Mouse (Mus musculus) adrenal gland, postnatal 10 days (tissue): Measurements from ENCODE around the gene Ccdc152. TPM values are rescaled to one million over a fixed set of nuclear protein-coding genes. Genes with fewer than 3 reads are reported as not detected.

Experiments
- DNase-seq: peaks from one replicate; pipeline ENCODE4 v3.0.0; 2021; ENCODE audit warnings: mixed read lengths
- long read RNA-seq, 2 experiments: library from polyadenylated mRNA; stranded (forward); transcript quantifications; one replicate each; pipeline ENCODE4 v2.0.0; 2021
- total RNA-seq, 2 experiments: library from RNA; stranded (reverse); gene quantifications; 2 replicates each; pipeline ENCODE4 v1.2.3; 2021

Ccdc152 gene
- total RNA-seq, result not detected
- long read RNA-seq, experiment 1, partial matches to known transcripts, result 0 of 4 reads
- long read RNA-seq, experiment 1, other reads (novel, unspliced or antisense), result 4 of 4 reads
- long read RNA-seq, experiment 2, result 0 reads

DNA sequence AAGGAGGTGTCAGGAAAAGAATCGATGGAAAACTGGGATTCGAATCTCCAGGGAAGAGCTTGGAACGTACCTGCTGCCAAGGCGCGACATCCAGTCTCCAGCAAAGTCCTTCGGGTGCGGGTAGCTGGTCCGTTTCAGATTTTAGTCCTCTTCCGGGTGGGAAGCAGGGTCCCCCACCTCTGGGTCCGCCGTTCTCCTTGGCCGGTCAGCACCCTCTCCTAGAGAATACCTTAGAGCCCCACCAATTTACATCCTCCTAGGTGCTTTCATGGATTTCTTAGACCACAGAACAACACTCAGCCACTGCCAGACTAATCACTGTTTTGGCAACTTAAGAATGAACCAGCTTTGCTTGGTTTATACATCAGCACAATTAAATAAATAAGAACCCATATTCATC lies at the start of gene Ccdc152:
Gene Ccdc152, minus strand, starts transcription at position 101 of the 400 bp plus-strand sequence.
- DNase-seq, result no peak

DNA sequence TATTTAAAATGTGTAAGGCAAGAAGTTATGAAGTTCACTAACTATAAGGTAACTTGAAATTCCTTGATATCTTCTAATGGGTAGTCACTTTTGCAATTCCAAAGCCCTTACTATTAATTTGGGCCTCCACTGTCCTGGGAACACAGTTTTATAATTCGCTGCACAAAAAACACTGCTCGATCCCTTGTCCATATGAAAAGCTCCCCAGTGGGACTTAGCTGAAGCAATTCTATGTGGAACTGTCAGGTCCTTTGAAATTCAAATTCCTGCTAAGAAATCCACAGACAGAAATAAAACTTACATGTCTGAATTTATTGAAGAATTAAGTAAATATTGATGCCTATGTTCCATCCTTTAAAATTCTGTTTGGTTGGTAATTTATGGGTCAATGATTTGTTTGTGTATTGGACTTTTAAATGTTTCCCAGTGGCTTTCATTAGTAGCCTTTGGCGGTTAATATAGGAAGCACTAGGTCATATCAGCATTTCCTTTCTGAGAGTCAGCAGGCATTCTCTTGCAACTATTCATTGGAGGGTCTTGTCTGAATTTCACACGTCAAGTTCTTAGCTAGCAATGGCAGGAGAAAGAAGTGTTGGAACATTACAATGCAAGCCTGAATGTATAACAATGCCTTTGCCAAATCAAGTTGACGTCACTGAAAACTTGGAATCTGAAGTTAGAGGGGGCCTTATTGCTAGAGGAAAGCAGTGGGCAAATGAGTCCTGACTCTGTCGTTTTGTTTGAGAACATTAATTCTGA lies 46.2 kb upstream of the Ccdc152 start:
- DNase-seq, result no peak

DNA sequence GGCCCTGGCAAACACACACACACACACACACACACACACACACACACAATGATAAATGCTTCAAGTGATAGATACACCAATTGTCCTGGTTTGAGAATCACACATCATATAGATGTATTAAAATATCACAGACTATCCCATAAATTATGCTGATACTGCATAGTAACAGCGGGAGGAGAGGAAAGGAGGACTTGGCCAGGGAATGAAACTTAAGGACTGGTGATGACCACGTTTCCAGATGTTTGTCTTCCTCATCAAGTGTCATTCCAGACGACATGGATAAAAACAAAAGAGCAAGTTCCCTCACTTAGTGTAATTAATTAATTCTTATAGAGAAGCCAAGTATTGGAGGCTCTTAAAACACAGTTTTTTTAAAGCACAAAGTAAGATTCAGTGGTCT lies 43.4 kb upstream of the Ccdc152 start:
- DNase-seq, result no peak

DNA sequence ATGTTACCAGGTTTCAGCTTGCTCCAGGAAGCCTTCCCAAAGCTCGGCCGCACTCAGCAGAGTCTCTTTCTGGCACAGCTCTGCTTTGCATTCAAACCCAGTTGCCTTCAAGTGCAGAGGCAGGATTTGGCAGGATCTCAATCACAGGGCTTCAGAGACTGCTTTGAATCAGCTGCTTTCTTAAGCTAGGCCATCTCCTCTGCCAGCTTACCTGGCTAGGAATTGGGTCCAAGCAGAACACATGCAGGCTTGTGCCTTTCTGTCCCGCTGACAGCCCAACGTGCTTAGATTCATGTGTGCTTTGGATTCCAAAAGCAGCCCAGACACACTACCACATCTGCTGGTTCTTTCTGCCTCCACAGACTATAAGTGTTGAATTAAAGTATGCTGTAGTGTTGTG lies 41.2 kb upstream of the Ccdc152 start:
- no peak for DNase-seq

DNA sequence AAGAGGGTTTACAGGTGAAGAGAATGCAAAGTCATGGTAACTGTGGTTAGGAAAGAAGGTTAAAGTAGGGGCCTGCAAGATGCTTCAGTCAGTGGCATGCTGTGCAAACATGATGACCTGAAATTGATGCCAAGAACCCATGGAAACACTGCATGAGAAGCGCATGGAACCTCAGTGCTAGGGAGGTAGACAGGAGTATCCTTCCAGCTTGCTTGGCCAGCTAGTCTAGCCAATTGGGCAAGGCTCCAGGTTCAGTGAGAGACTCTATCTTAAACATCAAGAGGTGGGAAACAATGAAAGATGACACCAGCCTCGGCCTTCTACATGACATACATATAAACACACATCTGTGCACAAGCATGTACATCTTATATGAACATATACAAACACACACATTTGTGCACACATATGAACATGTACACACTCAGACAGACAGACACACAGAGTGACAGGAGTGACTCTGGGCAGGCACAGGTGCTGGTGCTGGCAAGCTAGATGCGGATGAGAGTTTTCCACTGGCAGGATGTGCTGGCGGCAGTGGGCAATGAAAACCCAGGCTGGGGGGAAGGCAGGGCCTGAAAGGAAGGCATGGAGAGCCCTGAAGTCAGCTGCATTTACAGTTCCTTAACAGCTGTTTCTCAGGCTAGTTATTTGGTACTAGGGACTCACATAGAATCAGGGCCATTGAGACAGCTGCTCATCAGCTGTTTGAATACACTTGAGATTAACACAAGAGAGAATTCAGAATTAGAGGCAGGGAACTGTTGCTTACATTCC lies 38.7 kb upstream of the Ccdc152 start:
- no peak for DNase-seq

DNA sequence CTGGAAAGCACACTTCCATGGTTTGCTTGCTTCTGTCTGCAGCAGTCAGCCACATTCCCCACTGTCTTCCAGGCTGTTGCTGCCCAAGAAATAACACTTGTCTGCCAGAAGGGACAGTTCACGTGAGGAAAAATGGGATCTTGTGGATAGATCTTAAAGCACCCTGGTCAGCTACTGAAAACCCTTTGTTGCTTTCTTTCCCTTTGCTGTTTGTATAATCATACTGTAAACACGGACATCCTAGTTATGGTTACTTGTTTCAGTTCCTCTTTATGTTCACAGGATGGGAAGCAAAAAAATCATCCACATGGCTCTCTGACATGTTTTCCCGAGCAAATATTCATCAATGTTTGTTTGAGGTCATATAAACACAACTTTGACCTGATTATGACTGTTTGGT lies 36.5 kb upstream of the Ccdc152 start:
- no peak for DNase-seq

DNA sequence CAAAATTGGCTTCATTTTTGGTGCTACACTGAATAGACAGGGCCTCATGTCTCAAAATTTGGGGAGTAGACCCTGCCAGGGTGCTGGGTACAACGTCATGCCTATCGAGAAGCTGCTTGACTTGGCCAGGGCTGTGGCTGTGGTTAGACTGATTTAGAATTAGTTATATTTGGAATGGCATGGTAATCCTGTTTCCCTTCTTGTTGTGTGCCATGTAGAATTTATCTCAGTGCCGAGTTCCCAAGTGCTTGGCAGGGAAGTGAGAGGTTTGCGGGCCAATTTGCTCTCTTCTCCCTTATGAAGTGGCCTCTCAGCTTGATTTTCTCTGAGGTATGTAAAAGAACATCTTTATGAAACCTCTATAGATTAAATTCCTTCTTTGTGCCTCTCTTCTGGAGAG lies 29.2 kb upstream of the Ccdc152 start:
- DNase-seq, result no peak

DNA sequence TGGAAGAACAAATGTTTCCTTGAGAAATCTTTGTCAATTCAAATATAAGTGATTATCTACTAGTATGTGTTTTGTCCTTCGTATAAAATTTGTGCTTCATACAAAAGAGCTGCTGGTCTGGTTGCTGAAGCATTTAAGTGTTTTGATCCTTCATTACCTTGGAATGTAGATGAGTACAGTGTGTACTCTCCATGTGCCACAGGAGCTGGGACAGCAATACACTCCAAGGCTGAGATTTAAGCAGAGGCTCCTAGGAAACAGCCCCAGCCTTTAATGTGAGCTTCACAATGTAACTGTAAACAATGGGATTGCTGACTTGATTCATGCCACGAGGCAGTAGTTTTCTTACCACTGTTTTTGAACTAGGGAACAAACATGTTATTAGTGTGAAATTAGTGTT lies 28.5 kb upstream of the Ccdc152 start:
- no peak for DNase-seq

DNA sequence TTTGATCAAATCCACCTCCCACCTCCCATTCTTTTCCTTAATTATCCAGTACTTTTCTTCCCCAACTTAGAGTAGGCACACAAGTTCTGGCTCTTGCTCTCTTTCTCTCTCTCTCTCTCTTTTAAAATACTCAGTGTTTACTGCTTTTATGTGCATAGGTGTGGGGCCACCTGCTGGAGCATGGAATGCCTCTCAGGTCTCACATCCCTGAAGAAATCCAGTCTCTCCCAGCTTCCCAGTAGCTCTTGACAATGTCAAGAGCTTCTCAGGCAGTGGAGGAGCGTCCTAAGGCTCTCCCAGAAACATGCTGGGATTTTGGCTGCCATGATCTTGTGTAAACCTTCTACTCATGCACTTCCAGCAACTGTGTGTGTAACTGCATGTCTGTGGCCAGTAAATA lies 27.0 kb upstream of the Ccdc152 start:
- DNase-seq, result no peak

DNA sequence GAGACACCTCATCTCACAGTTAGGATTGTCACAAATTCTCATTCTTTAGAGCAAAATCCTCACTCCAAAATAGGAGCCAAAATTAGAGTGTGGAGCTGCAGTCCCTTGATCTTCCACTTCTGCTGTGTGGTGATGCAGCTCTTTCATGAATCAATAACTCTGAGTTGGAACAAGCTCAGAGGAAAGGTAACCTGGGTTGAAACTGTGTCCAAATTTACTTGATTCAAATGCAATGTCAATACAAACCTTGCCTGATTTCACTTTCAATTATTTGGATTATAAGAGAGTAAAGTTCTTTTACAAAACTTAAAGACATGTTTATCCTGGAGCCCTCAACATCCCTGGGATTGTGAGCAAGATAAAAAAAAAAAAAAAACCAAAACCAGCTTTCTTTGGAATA lies 19.7 kb upstream of the Ccdc152 start:
- no peak for DNase-seq

DNA sequence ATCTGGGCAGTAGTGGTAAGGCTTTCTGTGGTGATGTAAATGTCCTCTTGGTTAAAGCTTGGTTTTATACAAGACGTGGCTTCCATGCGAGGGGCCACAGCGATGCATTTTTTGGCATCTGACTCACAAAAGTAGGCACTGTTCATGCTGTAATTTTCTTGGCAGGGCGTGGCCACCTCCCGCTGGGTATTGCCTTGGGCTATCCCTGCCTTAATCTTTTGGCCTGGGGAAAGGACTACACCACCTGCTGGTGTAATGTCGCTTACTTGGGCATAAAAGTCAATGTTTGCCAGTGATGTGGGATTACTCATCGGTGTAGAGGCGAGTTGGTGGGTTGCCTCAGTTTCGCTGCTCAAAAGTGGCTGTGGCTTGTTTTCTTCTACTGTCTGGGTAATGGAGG lies 16.6 kb upstream of the Ccdc152 start:
- DNase-seq, result no peak

DNA sequence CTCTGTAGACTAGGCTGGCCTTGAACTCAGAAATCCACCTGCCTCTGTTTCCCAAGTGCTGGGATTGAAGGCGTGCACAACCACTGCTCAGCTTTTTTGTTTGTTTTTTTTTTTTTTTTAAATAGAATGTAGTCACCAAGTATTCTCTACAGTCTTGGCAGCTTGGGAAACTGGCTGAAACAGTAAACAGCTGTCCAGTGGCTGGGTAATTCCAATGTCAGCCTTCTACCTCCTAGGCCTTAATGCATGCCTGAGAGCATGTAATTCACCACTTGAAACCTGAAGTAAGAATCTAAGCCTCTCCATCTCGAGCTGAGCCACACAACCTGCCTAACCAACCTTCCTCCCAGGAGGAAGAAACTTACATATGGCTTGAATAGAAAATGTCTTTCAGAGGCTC lies 13.3 kb upstream of the Ccdc152 start:
- no peak for DNase-seq

DNA sequence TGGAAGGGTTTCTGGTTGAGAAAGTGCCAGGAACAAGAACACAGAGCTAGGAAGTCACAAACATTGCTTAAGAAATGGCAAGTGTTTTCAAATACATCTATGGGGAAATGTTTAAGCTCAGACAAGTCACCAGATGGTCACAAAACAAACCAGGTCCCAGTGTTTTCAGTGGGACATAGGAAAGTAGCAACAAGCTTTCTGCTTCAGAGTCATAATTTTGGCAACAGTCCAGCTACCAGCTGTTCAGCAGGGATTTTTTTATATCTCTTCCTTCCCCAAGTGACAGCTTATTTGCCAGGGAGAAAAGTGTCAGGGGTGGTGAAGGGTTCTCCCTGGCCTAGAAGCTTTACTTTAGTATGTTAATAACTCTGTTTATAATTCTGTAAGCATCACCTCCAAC lies 9.6 kb upstream of the Ccdc152 start:
- DNase-seq, result no peak

DNA sequence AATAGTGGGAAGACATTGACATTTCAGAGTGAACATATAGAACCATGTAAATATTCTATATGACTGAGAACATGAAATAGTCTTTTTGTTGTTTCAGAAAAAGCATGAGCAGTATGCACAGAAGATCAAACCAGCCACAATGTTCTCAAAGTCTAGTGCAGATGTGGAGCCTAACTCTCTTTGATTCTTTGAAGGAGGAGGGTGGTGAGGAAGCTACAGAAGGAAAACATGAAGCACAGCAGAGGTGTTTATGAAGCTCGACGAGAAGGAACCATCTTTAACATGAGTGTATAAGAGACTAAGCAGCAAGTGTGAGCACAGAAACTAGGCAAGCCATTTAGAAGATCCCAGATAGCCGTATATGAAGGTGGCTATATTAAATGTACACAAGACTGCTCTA lies 6.5 kb upstream of the Ccdc152 start:
- no peak for DNase-seq

DNA sequence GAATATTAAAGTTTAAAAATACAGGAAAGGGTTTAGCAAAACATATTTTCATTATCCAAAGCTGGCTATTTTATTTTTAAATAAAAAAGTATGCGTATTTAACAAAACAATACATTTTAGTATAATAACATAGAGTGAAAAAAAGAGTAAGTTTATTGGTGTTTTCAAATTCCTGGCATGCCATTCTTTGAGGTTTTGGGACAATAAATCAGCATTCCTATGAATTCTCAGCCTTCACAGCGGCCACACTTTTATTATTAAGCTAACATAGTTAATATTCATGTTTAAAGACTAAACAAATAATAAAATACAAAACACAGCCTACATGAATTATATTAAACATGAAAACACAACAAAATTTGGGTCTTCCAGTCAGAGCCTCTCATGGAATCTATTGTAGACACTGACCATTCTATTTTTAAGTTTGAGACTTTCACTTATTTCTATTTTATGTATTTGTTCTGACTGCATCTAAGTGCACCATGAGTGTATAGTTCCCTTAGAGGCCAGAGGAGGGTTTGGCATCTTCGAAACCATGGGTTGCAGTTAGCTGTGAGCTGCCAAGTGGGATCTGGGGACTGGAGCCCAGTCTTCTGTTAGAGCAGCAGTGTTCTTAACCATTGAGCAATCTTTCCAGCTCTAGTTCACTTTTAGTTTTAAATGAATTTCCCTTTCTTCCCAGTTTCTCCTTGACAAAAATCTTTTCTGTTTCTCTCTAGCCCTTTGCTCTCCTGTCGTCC lies 2.8 kb downstream of the Ccdc152 start:
- no peak for DNase-seq

DNA sequence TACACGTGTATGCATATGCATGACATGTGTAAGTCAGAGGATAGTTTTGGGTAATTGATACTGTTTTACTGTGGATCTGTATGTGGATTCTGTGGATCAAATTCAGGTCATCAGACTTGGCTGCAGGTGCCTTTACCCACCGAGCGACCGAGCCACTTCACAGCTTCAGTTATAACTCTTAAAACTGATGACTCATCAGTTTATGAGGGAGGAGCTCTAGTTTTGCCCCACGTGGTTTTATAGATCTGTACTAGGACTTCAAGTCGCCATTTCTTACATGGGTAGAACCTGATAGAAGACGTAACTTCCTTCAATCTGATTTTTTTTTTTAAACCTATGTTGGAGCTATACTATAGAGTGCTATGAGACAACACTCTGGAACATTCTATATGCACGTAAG lies 5.7 kb downstream of the Ccdc152 start:
- DNase-seq, result no peak

DNA sequence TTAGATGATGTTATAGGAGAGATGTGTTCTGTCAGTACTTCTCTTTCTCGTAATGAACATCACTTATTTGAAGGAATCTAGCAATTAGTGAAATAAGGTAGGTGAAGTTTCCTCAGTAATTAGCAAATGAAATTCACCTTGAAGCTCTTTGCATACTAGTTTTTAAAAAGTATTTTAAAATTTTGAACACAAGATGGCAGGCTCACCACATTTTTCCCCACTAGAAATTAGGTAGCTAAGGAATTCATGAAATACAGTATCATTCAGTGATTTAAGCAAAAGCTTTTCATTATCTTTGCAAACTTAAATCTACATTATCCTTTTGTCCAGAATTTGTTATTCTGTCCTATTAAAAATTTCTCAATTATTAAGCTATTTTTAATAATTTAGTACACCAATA lies 7.3 kb downstream of the Ccdc152 start:
- no peak for DNase-seq

DNA sequence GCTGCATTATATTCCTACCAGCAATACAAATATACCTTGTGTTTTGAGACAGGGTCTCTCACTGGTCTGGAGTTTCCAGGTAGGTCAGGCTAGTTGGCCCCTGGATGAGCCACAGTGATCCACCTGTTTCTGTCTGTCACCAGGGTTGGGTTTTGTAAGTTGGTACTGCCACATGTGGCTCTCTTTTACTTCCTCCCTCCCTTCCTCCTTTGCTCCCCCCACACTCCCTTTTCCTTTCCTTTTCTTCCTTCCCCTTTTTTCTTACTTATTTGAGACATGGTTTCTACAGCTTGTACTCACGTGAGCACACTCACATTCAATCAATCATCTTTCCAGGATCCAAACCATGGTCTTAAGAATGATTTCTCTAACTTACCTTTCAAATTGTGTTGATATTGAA lies 9.8 kb downstream of the Ccdc152 start:
- DNase-seq, result no peak

DNA sequence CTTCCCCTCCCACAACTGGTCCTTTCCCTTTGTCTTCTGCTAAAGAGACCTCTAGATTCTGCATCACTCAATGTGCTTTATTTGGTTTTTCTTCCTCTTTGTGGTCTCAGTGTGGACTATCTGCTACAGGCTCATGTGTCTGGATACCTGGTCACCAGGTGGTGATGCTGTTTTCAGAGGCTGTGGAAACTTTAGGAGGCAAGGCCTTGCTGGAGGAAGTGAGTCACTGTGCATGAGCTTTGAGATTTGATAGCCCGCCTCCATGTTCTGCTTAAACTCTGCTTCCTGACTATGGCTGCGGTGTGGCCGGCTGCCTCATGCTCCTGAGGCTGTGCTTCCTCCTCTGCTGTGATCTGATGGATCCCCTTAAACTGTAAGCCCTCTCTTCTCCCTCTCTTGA lies 12.9 kb downstream of the Ccdc152 start:
- no peak for DNase-seq

DNA sequence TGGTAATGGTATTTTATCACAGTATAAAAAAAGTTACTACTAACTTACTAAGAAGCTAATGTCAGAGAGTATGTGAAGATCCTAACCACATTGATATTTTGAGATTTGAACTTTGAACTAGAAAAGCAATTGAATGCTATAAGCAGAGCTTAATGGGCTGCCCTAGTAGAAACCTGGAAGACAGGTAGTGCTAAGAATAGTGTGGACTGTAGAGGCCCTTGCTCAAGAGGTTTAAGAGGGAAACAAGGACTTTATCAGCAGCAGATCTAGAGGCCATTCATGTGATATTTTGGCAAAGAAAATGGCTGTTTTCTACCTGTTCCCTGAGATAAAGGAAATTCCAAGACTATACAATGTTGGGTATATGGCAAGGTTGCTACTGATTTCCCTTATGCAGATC lies 17.3 kb downstream of the Ccdc152 start:
- DNase-seq, result no peak

DNA sequence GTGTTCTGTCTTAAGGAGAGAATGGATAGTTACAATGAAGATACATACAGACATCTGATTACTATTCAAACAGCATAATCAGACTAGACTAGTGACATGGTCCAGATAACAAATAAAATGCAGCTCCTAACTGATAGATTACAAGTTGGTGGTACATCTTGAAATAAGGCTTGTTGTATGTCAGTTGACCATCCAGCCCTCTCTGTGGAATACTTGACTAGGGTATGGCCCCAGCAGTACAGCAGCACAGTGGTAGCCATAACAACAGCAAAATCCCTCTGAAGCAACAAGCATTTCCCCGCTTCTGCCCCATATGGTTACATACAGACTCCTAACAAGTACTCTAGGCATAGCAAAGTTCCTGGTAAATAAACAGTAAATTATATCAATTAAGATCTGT lies 21.6 kb downstream of the Ccdc152 start:
- no peak for DNase-seq

DNA sequence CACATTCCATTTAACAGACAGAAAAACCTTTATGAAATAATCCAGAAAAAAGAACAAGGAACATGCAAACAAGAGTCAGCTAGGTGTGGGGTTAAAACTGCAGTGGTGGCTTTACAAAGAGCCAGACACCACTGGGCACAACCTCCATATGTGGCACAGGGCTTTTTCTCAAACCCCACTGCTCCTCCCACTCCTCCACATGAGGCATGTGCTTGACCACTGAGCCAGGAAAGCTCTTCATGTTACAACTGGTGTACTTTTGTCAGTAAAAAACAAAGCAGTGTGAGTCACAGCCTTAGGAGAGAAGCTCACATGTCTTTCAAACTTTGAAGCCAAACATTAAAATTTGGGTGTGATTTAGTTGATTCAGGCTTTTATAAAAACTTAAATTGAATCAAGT lies 22.1 kb downstream of the Ccdc152 start:
- DNase-seq, result no peak

DNA sequence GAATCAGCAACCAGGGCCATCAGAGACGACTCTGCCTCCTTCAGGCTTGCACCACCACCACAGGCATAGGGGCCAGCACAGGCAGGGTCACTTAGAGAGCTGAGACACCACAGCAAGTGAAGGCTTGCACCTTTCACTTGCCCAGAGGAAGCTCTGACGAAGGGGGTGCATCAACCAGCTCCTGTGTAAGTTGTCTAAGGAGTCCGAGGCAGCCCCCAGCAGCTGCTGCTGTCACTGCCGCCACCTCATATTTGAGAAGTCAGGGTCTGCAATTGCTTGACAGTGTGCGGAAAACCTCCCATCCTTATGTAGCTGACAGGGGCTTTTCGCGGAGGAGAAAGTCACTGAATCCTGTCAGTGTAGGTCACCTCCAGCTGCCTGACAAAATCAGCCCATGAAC lies 24.1 kb downstream of the Ccdc152 start:
- no peak for DNase-seq
